Mouse (Mus musculus): ENCODE measurements around the gene Gdf9.
A peak's percentile ranks its signal among the peaks of the same experiment; 100 is the strongest.
"Not testable (repeated sequence)": the region's sequence is repeated elsewhere in the genome, so short reads cannot be mapped to it uniquely, and the experiment has no call there.

Gene Gdf9

GRCm38 (mm10) chr11:53430670-53431346 lies at the start of gene Gdf9, which contains the start of gene Uqcrq:
Gene Gdf9, plus strand, starts transcription at chr11:53431023.
Gene Uqcrq, minus strand, starts transcription at chr11:53430831.
- DNase-seq (ENCODE audit: low spot score): peak; percentile 100

- DNase-seq (ENCODE audit: low spot score): no peak
Observed at GRCm38 (mm10) chr11:53383758-53384428, 46.9 kb upstream of the Gdf9 start.

DNA sequence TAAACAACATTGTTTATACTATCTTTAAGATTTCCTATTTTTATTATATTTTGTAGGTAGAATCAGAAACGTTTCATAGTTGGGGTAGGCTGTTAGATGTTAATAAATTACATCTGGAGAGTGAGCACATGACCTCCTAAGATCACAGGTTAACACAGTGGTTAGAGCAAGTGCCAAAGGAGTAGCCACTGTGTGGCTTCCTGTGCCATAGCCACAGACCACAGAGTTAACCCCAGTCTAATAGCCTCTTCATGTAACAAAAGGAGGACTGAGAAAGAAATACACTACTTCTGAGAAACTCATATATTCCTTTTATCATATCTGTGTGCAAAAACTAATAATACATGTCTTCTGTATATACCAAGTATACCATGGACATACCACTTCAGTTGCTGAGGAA lies 37.0 kb upstream of the Gdf9 start:
- no peak for DNase-seq (ENCODE audit: low spot score)

DNA sequence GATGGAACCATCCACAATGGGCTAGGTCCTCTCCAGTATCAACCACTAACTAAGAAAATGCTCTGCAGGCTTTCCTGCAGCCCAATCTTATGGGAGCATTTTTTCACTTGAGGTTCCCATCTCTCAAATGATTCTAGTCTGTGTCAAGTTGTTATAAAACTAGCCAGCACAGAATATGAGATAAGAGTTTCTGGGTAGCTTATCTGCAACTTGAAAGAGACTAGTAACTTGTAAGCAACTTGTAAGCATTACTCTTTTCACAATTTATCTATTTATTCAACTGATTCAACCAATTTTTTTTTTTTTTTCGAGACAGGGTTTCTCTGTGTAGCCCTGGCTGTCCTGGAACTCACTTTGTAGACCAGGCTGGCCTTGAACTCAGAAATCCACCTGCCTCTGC lies 27.2 kb upstream of the Gdf9 start:
- no peak for DNase-seq (ENCODE audit: low spot score)

DNA sequence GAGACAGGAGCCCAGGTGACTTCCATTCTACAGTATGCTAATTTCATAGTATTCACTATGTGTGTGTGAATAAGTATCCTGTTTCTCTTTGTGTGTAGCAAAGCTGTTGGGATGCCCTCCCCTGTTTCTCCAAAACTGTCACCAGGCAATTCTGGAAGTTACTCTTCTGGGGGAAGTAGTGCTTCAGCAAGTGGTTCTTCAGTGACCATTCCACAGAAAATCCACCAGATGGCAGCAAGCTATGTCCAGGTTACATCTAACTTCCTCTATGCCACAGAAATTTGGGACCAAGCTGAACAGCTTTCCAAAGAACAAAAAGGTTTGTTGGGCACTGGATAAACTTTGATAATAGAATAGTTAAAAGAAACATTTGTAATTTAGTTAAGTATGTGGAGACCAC lies 19.1 kb upstream of the Gdf9 start:
- no peak for DNase-seq (ENCODE audit: low spot score)

DNA sequence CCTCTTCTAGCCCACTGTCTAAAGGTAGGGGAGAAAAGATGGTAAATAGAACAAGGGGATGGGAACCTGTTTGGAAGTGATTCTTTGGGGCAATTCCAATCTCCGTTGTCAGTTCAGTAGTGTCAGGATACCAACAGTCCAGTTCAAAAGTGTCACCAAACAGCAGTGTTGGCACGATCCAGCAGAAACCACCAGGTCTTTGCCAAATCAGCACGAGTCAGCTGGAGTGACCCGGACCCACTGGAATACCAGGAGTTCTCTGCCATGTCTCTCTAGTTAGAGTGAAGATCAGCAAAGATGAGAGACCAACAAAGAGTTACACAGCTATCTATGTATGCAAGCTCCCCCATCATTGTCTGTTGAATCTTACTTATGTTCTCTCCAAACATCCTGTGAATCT lies 17.0 kb upstream of the Gdf9 start:
- no peak for DNase-seq (ENCODE audit: low spot score)

DNA sequence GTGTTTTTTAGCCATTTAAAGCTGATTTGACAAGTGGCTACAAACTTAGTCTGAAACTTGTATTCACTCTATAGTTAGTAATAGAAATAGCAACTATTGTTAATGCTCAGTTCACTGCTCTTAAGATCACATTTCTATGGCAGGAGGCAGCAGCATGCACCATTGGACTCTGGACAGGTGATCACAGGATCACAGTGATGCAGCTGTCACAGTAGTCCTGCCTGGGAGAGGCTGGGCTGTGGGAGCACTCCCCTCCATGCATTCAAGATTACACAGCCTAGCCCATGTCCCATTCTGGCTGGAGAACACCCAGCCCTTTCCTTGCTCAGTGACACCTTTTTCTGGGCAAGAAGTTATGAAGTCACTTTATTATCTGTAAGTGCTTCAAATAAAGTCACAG lies 12.8 kb upstream of the Gdf9 start:
- peak; percentile 48 for DNase-seq (ENCODE audit: low spot score)

DNA sequence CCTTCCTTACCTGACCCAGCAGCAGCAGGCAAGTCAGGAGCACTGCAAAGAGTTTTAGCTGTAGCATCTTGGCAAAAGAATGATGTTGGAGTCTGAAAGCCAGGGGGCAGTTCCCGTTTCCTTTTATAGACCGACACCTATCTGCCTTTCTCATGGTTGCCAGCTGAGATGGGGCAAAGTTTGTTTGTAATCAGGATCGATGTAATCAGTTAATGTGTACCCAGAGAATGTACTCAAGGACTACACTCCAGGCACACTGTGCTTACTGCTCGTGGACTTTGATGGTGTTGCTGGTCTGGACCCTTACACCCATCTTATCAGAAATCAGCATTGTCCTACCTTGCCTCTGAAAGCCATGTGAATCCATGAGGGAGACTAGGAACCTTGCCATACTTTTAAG lies 7.8 kb upstream of the Gdf9 start, which contains the start of gene Leap2:
Gene Leap2 (minus strand): TSS at position 135 of the 400 bp plus-strand sequence.
- DNase-seq (ENCODE audit: low spot score): peak; percentile 75

- DNase-seq (ENCODE audit: low spot score): no peak
Observed at GRCm38 (mm10) chr11:53424826-53425225, 6.0 kb upstream of the Gdf9 start.

DNA sequence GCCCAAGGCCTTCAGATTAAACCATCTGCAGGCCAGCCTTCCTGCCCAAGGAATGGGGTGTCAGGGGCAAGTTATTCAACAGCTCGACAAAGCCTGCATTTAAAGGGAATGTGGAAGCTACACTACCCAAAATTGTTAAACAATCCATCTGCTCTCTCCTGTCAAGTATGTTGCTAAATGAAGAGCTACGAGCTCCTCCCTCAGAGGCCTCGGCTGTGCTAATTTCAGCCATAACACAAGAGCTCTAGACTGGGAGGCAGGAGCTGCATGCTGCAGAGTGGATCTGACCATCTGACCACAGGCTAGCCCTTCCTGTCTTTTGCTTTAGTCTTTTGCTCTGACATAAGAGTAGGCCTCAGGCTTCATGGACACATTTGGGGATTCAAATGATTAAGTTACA lies 5.6 kb upstream of the Gdf9 start:
- no peak for DNase-seq (ENCODE audit: low spot score)

DNA sequence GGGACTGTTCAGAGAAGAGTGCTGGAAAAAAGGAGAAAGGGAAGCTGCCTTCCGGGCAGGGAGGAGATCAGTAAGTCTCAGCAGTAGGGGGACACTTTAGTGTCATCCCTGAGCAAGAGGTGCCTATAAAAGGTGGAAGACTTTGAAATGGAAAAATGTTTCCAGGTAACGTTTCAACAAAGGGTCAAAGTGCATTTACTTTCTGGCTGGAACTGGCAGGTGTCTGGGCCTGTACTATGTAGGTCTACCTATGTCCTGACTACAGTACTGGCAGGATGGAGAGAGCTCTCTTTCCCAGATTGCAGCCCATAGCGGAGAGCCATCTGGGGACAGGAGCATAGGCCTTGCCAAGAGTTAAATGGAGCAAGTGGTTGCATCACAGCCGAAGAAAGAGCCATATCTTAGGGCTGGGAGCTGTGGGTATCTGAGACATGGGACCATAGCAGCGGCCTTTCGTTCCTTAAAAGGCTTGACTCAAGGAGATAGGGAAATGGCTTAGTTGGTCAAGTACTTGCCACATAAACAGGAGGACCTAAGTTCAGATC lies 5.0 kb upstream of the Gdf9 start:
- no peak for DNase-seq (ENCODE audit: low spot score)

GRCm38 (mm10) chr11:53426914-53427313 lies 3.9 kb upstream of the Gdf9 start:
- DNase-seq (ENCODE audit: low spot score): not testable (repeated sequence)

DNA sequence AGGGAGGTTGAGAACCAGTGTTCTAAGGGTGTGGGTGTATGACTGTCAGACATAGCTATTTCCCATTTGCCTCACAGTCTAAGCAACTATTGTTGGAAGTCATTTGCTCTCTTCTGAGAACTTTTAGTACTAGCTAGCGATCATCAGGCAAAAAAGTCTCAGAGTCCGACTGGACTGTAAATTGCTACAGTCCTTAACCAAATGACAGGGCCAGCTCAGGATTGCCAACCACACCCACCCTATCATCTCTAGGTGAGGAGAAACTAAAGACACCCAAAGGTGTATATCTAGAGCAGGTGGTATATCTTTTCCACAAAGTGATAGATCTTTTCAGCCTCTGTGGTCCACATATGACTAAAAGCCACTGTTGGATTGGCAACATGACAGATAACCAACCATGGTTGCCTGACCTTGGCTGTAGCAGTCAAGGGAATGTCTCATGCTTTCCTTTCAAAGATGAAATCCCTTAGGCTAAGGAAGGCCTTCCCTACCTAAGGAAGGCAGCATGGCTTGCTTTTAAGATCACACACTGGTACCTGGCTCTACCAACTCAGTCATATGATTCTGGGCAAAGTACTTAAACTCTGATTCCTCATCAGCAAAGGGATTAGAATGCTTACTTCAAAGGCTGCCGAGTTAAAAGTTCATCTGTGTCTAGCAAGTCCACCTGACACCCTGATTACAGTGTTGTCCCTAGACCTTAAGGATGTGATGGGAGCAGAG lies 2.7 kb upstream of the Gdf9 start:
- no peak for DNase-seq (ENCODE audit: low spot score)

DNA sequence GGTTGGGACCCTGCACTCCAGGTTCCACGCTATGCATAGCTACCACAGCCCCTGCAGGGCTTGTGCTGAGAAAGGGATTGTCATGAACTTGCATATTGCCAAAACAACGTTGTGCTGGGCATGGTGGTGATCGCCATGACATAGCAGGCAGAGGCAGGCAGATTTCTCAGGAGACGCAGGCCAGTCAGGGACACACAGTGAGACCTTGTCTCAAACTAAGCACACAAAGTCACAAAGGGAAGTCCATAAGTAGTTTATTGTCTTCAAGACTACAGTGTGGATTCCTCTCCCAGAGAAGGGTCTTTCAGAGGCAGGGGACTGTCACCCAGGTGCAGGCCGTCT lies 2.1 kb upstream of the Gdf9 start:
- no peak for DNase-seq (ENCODE audit: low spot score)

- DNase-seq (ENCODE audit: low spot score): no peak
Observed at GRCm38 (mm10) chr11:53429182-53429581, 1.6 kb upstream of the Gdf9 start.

DNA sequence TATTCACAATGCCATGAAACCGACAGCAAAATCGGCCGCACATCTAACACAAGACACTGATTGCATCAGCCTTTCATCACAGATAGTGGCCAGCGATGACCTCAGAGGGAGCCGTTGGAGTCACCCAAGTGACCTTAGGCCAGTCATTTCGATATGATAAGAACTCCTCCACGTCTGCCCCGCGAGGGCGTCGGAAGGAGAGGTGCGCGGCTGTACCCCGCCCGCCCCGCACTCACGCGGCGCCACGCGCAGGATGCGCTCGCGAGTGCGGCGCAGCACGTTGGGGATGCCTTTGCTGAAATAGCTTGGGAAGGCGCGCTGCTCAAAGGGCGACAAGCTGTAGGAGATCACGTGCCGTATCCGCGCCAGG lies 538 bp upstream of the Gdf9 start:
- no peak for DNase-seq (ENCODE audit: low spot score)

DNA sequence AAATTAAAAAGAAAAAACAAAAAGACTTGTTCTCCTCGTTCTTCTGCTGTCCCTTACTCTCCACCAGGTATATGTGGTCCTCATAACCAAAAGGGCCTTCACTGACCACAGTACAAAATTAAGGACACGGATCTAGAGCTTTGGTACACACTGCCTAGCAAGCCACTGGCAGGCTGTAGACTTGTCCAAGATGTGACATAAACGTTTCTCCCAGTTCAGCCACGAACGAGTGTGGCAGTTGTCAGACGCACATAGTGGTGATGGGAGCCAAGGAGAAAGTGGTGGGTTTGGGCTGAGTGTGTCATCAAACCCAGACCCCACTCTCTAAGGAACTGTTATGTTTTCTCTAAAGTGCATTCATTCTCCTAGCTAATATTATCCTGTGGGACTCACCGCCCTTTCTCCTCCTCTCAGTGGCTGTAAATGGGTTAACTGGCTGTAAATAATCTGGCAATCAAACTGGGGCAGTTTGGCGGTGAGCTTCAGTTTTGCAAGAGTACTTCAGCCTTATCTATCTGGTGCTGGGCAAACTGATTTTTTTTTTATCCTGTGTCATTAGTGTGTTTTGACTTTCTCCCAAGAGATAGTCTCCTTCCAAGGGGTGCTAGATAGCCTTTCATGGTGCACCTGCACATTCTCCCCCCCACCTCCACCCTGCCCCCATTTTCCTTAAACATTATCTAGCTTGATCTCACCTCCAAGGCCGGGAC lies 679 bp downstream of the Gdf9 start:
- no peak for DNase-seq (ENCODE audit: low spot score)

- DNase-seq (ENCODE audit: low spot score): no peak
Observed at GRCm38 (mm10) chr11:53433057-53433456, 2.2 kb downstream of the Gdf9 start.

GRCm38 (mm10) chr11:53435504-53435903 lies 4.7 kb downstream of the Gdf9 start:
- no peak for DNase-seq (ENCODE audit: low spot score)

DNA sequence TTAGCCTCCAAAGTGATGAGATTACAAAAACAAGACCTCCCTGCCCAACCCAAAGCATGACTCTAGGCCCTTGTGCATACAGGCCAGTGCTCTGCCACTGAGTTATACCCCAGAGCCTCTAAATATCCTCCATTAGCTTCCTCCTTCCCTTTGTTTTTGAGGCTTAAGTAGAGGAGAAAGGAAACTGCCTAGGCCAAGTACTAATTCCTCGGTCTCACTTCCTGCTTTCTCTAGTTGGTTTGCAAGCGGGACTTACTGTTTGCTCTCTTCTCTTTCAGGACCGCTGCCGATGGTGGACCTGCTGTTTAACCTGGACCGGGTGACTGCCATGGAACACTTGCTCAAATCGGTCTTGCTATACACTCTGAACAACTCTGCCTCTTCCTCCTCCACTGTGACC lies 5.5 kb downstream of the Gdf9 start:
- DNase-seq (ENCODE audit: low spot score): no peak

DNA sequence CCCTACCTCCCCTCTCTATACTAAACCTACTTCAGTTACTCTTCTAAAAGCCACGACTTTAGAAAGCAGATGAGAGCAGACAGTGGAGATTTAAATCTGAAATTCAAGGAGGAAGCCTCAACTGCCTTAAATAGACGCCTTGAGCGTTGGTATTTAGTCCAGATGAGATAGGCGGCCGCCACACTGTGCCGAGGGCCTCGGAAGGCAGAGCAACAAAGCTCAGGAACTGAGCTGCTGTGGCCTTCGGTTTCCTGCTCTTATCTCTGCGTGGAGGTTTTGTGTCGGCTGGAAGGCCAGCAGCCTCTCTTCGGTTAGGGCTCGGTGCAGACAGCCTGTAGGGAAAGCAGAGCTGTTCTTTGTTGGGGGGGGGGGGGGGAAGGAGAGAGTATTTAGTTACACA lies 11.1 kb downstream of the Gdf9 start:
- no peak for DNase-seq (ENCODE audit: low spot score)

DNA sequence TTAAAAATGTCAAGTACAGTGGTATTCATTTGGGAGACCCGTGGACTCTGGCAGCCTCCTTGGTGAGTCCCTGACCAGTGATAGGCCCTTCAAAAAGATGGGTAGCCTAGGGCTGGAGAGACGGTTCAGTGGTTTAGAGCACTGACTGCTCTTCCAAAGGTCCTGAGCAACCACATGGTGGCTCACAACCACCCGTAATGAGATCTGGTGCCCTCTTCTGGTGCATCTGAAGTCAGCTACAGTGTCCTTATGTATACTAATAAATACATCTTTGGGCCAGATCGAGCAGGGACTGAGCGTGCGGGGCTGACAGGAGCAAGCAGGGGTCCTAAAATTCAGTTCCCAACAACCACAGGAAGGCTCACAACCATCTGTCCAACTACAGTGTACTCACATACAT lies 13.0 kb downstream of the Gdf9 start:
- no peak for DNase-seq (ENCODE audit: low spot score)

Data from yolk sac, embryonic 10.5 days (tissue).